Mouse (Mus musculus): ENCODE data around the gene Med27. TPM values are rescaled to one million over a fixed set of nuclear protein-coding genes. Genes with fewer than 3 reads are reported as not detected.

Gene Med27
- polyA plus RNA-seq, 1 experiment from 2014 or later, result 74.3 TPM

GRCm38 (mm10) chr2:29439857-29440502, 93.4 kb downstream of the Med27 start:
- no peak for ATAC-seq (ENCODE audit: low FRiP score)
- Histone ChIP-seq H3K9me3 (no peaks in the 10 kb centered on the region), H3K27ac (no peak overlapping the region), H3K36me3 (no peaks in the 10 kb centered on the region), H3K4me2 (no peak overlapping the region), H3K9ac (peak overlapping the region; percentile 19; the same call in 1 of the 2 replicates), H3K4me3 (no peak overlapping the region), H3K27me3 (no peaks in the 10 kb centered on the region), H3K4me1 (replicated peaks) (peaks cover 27% of the 10 kb centered on the region)
- WGBS, result 47% methylated on average over 7 of the region's 7 CpGs

- ATAC-seq (ENCODE audit: low FRiP score), result no peak
- no peaks in the 10 kb centered on the region for H3K36me3 ChIP-seq
- no peaks in the 10 kb centered on the region for H3K27me3 ChIP-seq
- H3K4me1 ChIP-seq (replicated peaks), result peaks cover 25% of the 10 kb centered on the region
- H3K9me3 ChIP-seq, result no peaks in the 10 kb centered on the region
- no peak overlapping the region for H3K9ac ChIP-seq
- H3K27ac ChIP-seq, result no peak overlapping the region
- no peak overlapping the region for H3K4me3 ChIP-seq
- H3K4me2 ChIP-seq, result no peak overlapping the region
These were observed 95.7 kb downstream of the Med27 start for GRCm38 (mm10) chr2:29442275-29442674.

GRCm38 (mm10) chr2:29443626-29444217, 97.1 kb downstream of the Med27 start:
- H3K27ac ChIP-seq, result no peak overlapping the region
- H3K36me3 ChIP-seq, result no peaks in the 10 kb centered on the region
- WGBS, result 87% methylated on average over 2 of the region's 2 CpGs

GRCm38 (mm10) chr2:29448476-29449002, 101.9 kb downstream of the Med27 start:
- no peak overlapping the region for H3K4me2 ChIP-seq
- 0 out of 2 replicates have a peak, but pooled peaks have one; percentile 43 for ATAC-seq (ENCODE audit: low FRiP score)
- 59% methylated on average over 7 of the region's 7 CpGs for WGBS
- no peaks in the 10 kb centered on the region for H3K9me3 ChIP-seq
- H3K4me3 ChIP-seq, result no peak overlapping the region
- peak overlapping the region; percentile 19 for H3K27ac ChIP-seq
- H3K4me1 ChIP-seq (replicated peaks), result peaks cover 54% of the 10 kb centered on the region
- no peak overlapping the region for H3K9ac ChIP-seq
- H3K27me3 ChIP-seq, result no peaks in the 10 kb centered on the region
- no peaks in the 10 kb centered on the region for H3K36me3 ChIP-seq

More at GRCm38 (mm10) chr2:29443626-29444217, 97.1 kb downstream of the Med27 start:
- Histone ChIP-seq H3K4me3 (no peak overlapping the region), H3K4me1 (replicated peaks) (peaks cover 28% of the 10 kb centered on the region), H3K9ac (no peak overlapping the region), H3K27me3 (no peaks in the 10 kb centered on the region), H3K4me2 (no peak overlapping the region), H3K9me3 (no peaks in the 10 kb centered on the region)
- no peak for ATAC-seq (ENCODE audit: low FRiP score)

GRCm38 (mm10) chr2:29451368-29451999, 104.9 kb downstream of the Med27 start:
- no peak overlapping the region for H3K27ac ChIP-seq
- peaks cover 72% of the 10 kb centered on the region for H3K4me1 ChIP-seq (replicated peaks)
- H3K9me3 ChIP-seq, result no peaks in the 10 kb centered on the region
- no peak overlapping the region for H3K4me3 ChIP-seq
- WGBS, result 60% methylated on average over 14 of the region's 14 CpGs
- H3K27me3 ChIP-seq, result no peaks in the 10 kb centered on the region
- H3K9ac ChIP-seq, result no peak overlapping the region
- no peaks in the 10 kb centered on the region for H3K36me3 ChIP-seq
- H3K4me2 ChIP-seq, result no peak overlapping the region
- no peak for ATAC-seq (ENCODE audit: low FRiP score)

GRCm38 (mm10) chr2:29453376-29453775, 106.8 kb downstream of the Med27 start:
- Histone ChIP-seq H3K36me3 (no peaks in the 10 kb centered on the region), H3K4me2 (no peak overlapping the region), H3K27me3 (no peaks in the 10 kb centered on the region), H3K4me3 (no peak overlapping the region), H3K9me3 (no peaks in the 10 kb centered on the region), H3K9ac (no peak overlapping the region), H3K27ac (no peak overlapping the region), H3K4me1 (replicated peaks) (peaks cover 68% of the 10 kb centered on the region)
- no peak for ATAC-seq (ENCODE audit: low FRiP score)
- WGBS, result 55% methylated on average over 4 of the region's 4 CpGs

- no peak overlapping the region for H3K27ac ChIP-seq
- no peaks in the 10 kb centered on the region for H3K9me3 ChIP-seq
- peaks cover 39% of the 10 kb centered on the region for H3K4me1 ChIP-seq (replicated peaks)
- 79% methylated on average over 9 of the region's 9 CpGs for WGBS
- no peak overlapping the region for H3K4me3 ChIP-seq
- no peak for ATAC-seq (ENCODE audit: low FRiP score)
- no peak overlapping the region for H3K4me2 ChIP-seq
- no peak overlapping the region for H3K9ac ChIP-seq
- H3K27me3 ChIP-seq, result no peaks in the 10 kb centered on the region
- no peaks in the 10 kb centered on the region for H3K36me3 ChIP-seq
These were observed 110.2 kb downstream of the Med27 start for GRCm38 (mm10) chr2:29456631-29457320.

- ATAC-seq (ENCODE audit: low FRiP score), result no peak
- no peak overlapping the region for H3K4me2 ChIP-seq
- H3K27me3 ChIP-seq, result no peaks in the 10 kb centered on the region
- H3K9ac ChIP-seq, result no peak overlapping the region
- H3K9me3 ChIP-seq, result no peaks in the 10 kb centered on the region
- H3K27ac ChIP-seq, result no peak overlapping the region
- WGBS, result 74% methylated on average over 2 of the region's 2 CpGs
- H3K4me3 ChIP-seq, result no peak overlapping the region
- H3K36me3 ChIP-seq, result no peaks in the 10 kb centered on the region
- peaks cover 31% of the 10 kb centered on the region for H3K4me1 ChIP-seq (replicated peaks)
These were observed 111.1 kb downstream of the Med27 start for GRCm38 (mm10) chr2:29457677-29458076.

- no peaks in the 10 kb centered on the region for H3K9me3 ChIP-seq
- no peak overlapping the region for H3K27ac ChIP-seq
- no peak for ATAC-seq (ENCODE audit: low FRiP score)
- no peak overlapping the region for H3K9ac ChIP-seq
- no peak overlapping the region for H3K4me2 ChIP-seq
- no peak overlapping the region for H3K4me3 ChIP-seq
- WGBS, result 98% methylated on average over 3 of the region's 3 CpGs
- no peaks in the 10 kb centered on the region for H3K36me3 ChIP-seq
- peaks cover 23% of the 10 kb centered on the region for H3K4me1 ChIP-seq (replicated peaks)
- H3K27me3 ChIP-seq, result no peaks in the 10 kb centered on the region
These were observed 111.8 kb downstream of the Med27 start for GRCm38 (mm10) chr2:29458346-29458950.

- no peak overlapping the region for H3K27ac ChIP-seq
- no peak overlapping the region for H3K4me3 ChIP-seq
- WGBS, result 85% methylated on average over 1 of the region's 1 CpGs
- H3K4me1 ChIP-seq (replicated peaks), result peaks cover 16% of the 10 kb centered on the region
- no peak for ATAC-seq (ENCODE audit: low FRiP score)
- no peak overlapping the region for H3K9ac ChIP-seq
- no peak overlapping the region for H3K4me2 ChIP-seq
- H3K27me3 ChIP-seq, result no peaks in the 10 kb centered on the region
- H3K9me3 ChIP-seq, result no peaks in the 10 kb centered on the region
- no peaks in the 10 kb centered on the region for H3K36me3 ChIP-seq
These were observed 113.0 kb downstream of the Med27 start for GRCm38 (mm10) chr2:29459648-29460047.

GRCm38 (mm10) chr2:29461841-29462240, 115.2 kb downstream of the Med27 start:
- 92% methylated on average over 2 of the region's 2 CpGs for WGBS
- Histone ChIP-seq H3K9ac (no peak overlapping the region), H3K4me2 (no peak overlapping the region), H3K4me3 (no peak overlapping the region), H3K9me3 (no peaks in the 10 kb centered on the region), H3K27ac (no peak overlapping the region), H3K36me3 (no peaks in the 10 kb centered on the region), H3K4me1 (replicated peaks) (peaks cover 26% of the 10 kb centered on the region), H3K27me3 (no peaks in the 10 kb centered on the region)
- no peak for ATAC-seq (ENCODE audit: low FRiP score)

GRCm38 (mm10) chr2:29463039-29463585, 116.5 kb downstream of the Med27 start:
- Histone ChIP-seq H3K27ac (no peak overlapping the region), H3K36me3 (no peaks in the 10 kb centered on the region), H3K9ac (no peak overlapping the region), H3K4me2 (no peak overlapping the region), H3K4me1 (replicated peaks) (peaks cover 29% of the 10 kb centered on the region), H3K9me3 (no peaks in the 10 kb centered on the region), H3K27me3 (no peaks in the 10 kb centered on the region), H3K4me3 (no peak overlapping the region)
- ATAC-seq (ENCODE audit: low FRiP score), result no peak
- WGBS, result 92% methylated on average over 6 of the region's 6 CpGs

Measured in hindbrain, embryonic 13.5 days (tissue).